Mouse (Mus musculus): ENCODE measurements around the gene D17Wsu92e.

- TF ChIP-seq POLR2A (IDR thresholded peaks at IDR 0.05; ENCODE audit: borderline replicate concordance, low read depth, low read length) (no peak), CTCF (IDR thresholded peaks at IDR 0.05; ENCODE audit: low read depth, low read length) (no peak)
These were observed 1.2 kb upstream of the D17Wsu92e start for GRCm38 (mm10) chr17:27821407-27822338.

All from bone marrow macrophage, adult 2 months (primary cell).